Mouse (Mus musculus) E14TG2a.4 (cell line): ENCODE measurements around the gene Rinl.

Experiments used
- H3K27me3 ChIP-seq: 2 replicates; pipeline ENCODE4 v1.6.1; 2014; ENCODE audit warnings: low read length, control low read depth; ENCODE audit not compliant: insufficient read depth
- H3K36me3 ChIP-seq: 2 replicates; pipeline ENCODE4 v1.6.1; 2014; ENCODE audit warnings: low read length, control low read depth; ENCODE audit not compliant: insufficient read depth
- H3K4me1 ChIP-seq: replicated peaks from 2 replicates; pipeline ENCODE4 v1.6.1; 2014; ENCODE audit warnings: low read depth, low read length, control low read depth
- H3K4me3 ChIP-seq: replicated peaks from 2 replicates; pipeline ENCODE4 v1.5.1; 2014; ENCODE audit warnings: mild to moderate bottlenecking, low read length
- H3K9me3 ChIP-seq: 2 replicates; pipeline ENCODE4 v1.6.1; 2014; ENCODE audit warnings: low read length, control low read depth
- CTCF ChIP-seq: conservative IDR thresholded peaks from 2 replicates; pipeline ENCODE4 v1.5.1; 2014; ENCODE audit warnings: low read length
- NANOG ChIP-seq: IDR thresholded peaks from 2 replicates; pipeline ENCODE4 v1.6.1; 2014; ENCODE audit warnings: borderline replicate concordance, low read length, mixed read lengths
- POU5F1 ChIP-seq: IDR thresholded peaks from 2 replicates; pipeline ENCODE4 v1.6.1; 2014; ENCODE audit warnings: low read length, borderline replicate concordance

The Rinl gene

DNA sequence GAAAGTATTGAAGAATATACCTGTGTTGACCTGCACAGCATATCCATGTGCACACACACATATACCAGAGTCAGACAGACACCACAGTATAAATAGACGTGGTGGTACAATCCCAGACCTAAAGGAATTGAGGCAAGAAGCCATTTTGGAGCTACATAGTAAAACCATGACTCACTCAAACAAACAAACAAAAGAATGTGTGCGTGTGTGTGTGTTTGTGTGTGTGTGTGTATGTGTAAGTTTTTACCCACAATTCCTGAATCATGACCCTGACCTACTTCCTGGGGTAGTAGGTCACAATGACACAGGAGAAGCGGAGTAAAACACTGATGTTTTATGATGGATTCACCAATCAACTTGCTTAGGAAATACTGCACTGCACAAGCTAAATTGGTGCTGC, 12.7 kb downstream of the Rinl start:
- Histone ChIP-seq H3K9me3 (no peaks in the 10 kb centered on the region), H3K4me3 (peak overlapping the region; percentile 68; the same call in 1 of the 2 replicates), H3K27me3 (no peaks in the 10 kb centered on the region), H3K4me1 (peaks cover 85% of the 10 kb centered on the region), H3K36me3 (peaks cover 35% of the 10 kb centered on the region)
- TF ChIP-seq POU5F1: no peak
- TF ChIP-seq CTCF: no peak
- no peak for TF ChIP-seq NANOG

- Histone ChIP-seq H3K36me3 (peaks cover 32% of the 10 kb centered on the region), H3K27me3 (no peaks in the 10 kb centered on the region), H3K9me3 (no peaks in the 10 kb centered on the region), H3K4me3 (peak overlapping the region; percentile 68), H3K4me1 (peaks cover 80% of the 10 kb centered on the region)
- no peak for TF ChIP-seq POU5F1
- TF ChIP-seq CTCF: no peak
- no peak for TF ChIP-seq NANOG
These were observed 13.3 kb downstream of the Rinl start for GRCm38 (mm10) chr7:28801901-28802670.

- TF ChIP-seq NANOG: no peak
- no peak for TF ChIP-seq POU5F1
- TF ChIP-seq CTCF: no peak
- Histone ChIP-seq H3K9me3 (no peaks in the 10 kb centered on the region), H3K36me3 (peaks cover 26% of the 10 kb centered on the region), H3K27me3 (no peaks in the 10 kb centered on the region), H3K4me3 (peak overlapping the region; percentile 68), H3K4me1 (peaks cover 78% of the 10 kb centered on the region)
These were observed 14.2 kb downstream of the Rinl start for GRCm38 (mm10) chr7:28802846-28803588.

- TF ChIP-seq NANOG (no peak), CTCF (no peak), POU5F1 (no peak)
- Histone ChIP-seq H3K27me3 (no peaks in the 10 kb centered on the region), H3K4me1 (peaks cover 74% of the 10 kb centered on the region), H3K4me3 (no peak overlapping the region; the same call in 1 of the 2 replicates), H3K36me3 (peaks cover 18% of the 10 kb centered on the region), H3K9me3 (no peaks in the 10 kb centered on the region)
These were observed 15.0 kb downstream of the Rinl start for GRCm38 (mm10) chr7:28803756-28804155.

- no peak for TF ChIP-seq POU5F1
- TF ChIP-seq NANOG: no peak
- TF ChIP-seq CTCF: 0 out of 2 replicates have a peak, but pooled peaks have one; percentile 7
- Histone ChIP-seq H3K27me3 (no peaks in the 10 kb centered on the region), H3K9me3 (no peaks in the 10 kb centered on the region), H3K4me1 (peaks cover 49% of the 10 kb centered on the region), H3K36me3 (peaks cover 4% of the 10 kb centered on the region), H3K4me3 (no peak overlapping the region)
These were observed 18.1 kb downstream of the Rinl start for GRCm38 (mm10) chr7:28806869-28807268.

DNA sequence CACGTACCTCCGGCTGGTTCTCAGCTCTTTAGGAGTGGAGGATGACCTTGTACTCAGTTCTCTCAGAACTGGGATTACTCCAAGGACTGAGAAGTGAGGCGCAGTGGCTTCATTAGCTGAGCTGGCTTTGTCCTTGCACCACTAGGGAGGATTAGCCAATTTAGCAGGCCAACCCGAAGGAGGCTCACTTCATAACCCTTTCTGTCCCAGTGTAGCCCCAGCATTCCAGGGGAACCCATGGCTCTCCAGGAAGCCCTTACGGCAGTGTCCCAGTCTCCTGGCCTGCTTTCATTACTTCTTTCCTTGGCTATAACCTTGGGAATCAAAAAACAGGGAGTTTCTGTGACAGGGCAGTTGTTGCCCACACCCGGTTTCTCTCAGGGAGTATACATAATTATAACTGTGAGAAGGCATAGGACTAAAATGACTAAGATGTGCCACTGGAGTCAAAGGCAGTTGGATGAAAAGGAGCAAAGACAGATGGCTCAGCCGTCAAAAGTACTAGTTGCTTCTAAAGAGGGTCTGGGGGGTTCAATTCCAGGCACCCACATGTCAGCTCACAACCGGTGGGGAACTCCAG, 19.0 kb downstream of the Rinl start:
- TF ChIP-seq CTCF (no peak), POU5F1 (no peak), NANOG (no peak)
- no peaks in the 10 kb centered on the region for H3K9me3 ChIP-seq

DNA sequence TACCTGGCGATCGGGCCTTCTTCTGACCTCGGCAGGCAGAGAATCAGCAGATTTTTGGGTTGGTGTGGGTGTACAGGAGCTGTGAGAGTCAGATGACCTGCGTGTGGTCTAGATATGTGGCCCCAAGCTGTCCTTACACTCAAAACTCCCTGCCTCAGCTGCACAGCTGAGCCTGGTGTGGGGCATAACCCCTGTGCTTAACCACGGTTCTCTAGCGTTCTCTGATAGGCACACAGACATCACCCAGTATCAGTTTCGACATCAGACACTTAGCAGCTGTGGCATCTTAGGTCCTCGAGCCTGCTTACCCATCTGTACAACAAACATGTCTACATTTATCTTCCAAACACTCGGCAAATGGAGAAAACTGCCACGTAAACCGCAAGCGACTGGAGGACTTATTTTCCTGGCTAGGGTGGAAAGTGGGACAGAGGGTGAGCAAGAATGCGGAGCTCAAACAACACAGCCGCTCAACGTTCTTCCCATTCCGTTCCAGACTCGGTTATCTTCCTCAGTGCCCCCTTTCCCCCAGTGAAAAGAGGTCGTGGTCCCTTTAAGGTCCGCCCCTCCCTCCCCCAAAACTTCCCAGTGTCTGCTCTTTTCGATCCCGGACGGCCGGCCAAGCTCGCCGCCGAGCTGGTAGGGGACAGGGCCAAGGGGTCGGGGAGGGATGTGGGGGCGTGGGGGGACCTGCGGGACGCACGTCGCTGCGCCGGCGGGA, 19.6 kb downstream of the Rinl start, which contains the start of gene Hnrnpl:
Gene Hnrnpl (plus strand): TSS at position 321 of the 721 bp plus-strand sequence.
- no peaks in the 10 kb centered on the region for H3K9me3 ChIP-seq
- no peak for TF ChIP-seq CTCF
- no peak for TF ChIP-seq POU5F1
- no peak for TF ChIP-seq NANOG

More for the DNA sequence above, 19.0 kb downstream of the Rinl start:
- H3K36me3 ChIP-seq: peaks cover 12% of the 10 kb centered on the region
- peaks cover 50% of the 10 kb centered on the region for H3K4me1 ChIP-seq
- peak overlapping the region; percentile 89 for H3K4me3 ChIP-seq
- no peaks in the 10 kb centered on the region for H3K27me3 ChIP-seq

More for the DNA sequence above, 19.6 kb downstream of the Rinl start, which contains the start of gene Hnrnpl:
- H3K4me3 ChIP-seq: peak within 1 kb of the TSS; percentile 89
- no peaks in the 10 kb centered on the region for H3K27me3 ChIP-seq
- peaks cover 19% of the 10 kb centered on the region for H3K36me3 ChIP-seq
- H3K4me1 ChIP-seq: peaks cover 51% of the 10 kb centered on the region
